Mouse (Mus musculus) intestine, embryonic 14.5 days (tissue): ENCODE data around the gene Pgpep1. TPM values are rescaled to one million over a fixed set of nuclear protein-coding genes. Genes with fewer than 3 reads are reported as not detected.

Experiments used
- ATAC-seq: fragments of 200-750 bp; cut with Nextera tagmentation; replicated peaks from 2 replicates; pipeline ENCODE4 v1.8.0; 2017; ENCODE audit warnings: low read depth, moderate number of reproducible peaks, moderate TSS enrichment, moderate library complexity; ENCODE audit not compliant: low FRiP score, low TSS enrichment
- DNase-seq: peaks from one replicate; pipeline ENCODE4 v3.0.0-alpha.2; 2018; ENCODE audit warnings: low spot score
- H3K27ac ChIP-seq: fragments of 300-500 bp; sonication (generic); 2 replicates; pipeline ENCODE4 v1.5.1; 2014; ENCODE audit warnings: low read depth, mild to moderate bottlenecking, control low read depth
- H3K27me3 ChIP-seq: fragments of 300-500 bp; sonication (generic); replicated peaks from 2 replicates; pipeline ENCODE4 v1.6.1; 2014; ENCODE audit warnings: low read length, control low read depth; ENCODE audit not compliant: control insufficient read depth, insufficient read depth
- H3K36me3 ChIP-seq: fragments of 300-500 bp; sonication (generic); 2 replicates; pipeline ENCODE4 v1.6.1; 2014; ENCODE audit warnings: low read length, control low read depth; ENCODE audit not compliant: control insufficient read depth, insufficient read depth
- H3K4me1 ChIP-seq: fragments of 300-500 bp; sonication (generic); replicated peaks from 2 replicates; pipeline ENCODE4 v1.6.1; 2014; ENCODE audit warnings: low read length, control low read depth, mixed read lengths; ENCODE audit not compliant: control insufficient read depth, insufficient read depth
- H3K4me2 ChIP-seq: fragments of 300-500 bp; sonication (generic); 2 replicates; pipeline ENCODE4 v1.6.1; 2014; ENCODE audit warnings: low read length
- H3K4me3 ChIP-seq: fragments of 300-500 bp; sonication (generic); 2 replicates; pipeline ENCODE4 v1.5.1; 2014; ENCODE audit warnings: low read depth, low read length, control low read depth, mixed read lengths
- H3K9ac ChIP-seq: fragments of 300-500 bp; sonication (generic); 2 replicates; pipeline ENCODE4 v1.6.1; 2014; ENCODE audit warnings: mild to moderate bottlenecking, low read length
- H3K9me3 ChIP-seq: fragments of 300-500 bp; sonication (generic); 2 replicates; pipeline ENCODE4 v1.6.1; 2016; ENCODE audit warnings: low read length, control low read depth; ENCODE audit not compliant: control insufficient read depth
- WGBS: fragments of 180-500 bp; shearing (Covaris S2); extraction: QIAGEN DNeasy Blood & Tissue Kit; methylation state at CpG from one replicate; pipeline ENCODE4 v1.1.7; 2014; 5-methylcytosine and 5-hydroxymethylcytosine counted together
- polyA plus RNA-seq: library from polyadenylated mRNA; unstranded; fragments of >200 nt; fragmentation: Nextera tagmentation; extraction: Ambion mirVana; gene quantifications from 2 replicates; pipeline ENCODE4 v1.2.1, GENCODE M21; 2014

Gene Pgpep1
- polyA plus RNA-seq, 1 experiment from 2014 or later: 65.9 TPM

DNA sequence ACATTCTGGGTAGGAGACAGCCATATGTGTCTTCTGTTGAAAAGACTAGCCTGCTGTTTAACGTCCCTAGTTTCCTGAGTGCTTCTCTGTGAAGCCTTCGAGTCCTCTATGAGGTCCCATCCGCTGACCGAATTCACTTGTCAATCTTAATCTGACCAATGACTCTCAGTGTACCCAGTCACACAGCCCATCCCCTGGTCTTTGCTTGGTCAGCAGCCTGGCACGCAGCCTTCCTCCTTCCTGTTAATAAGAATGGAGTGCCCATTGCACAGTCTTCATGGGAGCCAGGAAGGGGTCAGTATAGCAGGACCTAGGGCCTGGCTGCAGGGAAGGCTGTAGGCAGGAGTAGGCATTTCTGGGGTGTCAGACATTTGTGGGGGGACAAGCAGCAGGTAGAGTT is 45.7 kb downstream of the Pgpep1 start:
- Histone ChIP-seq H3K4me1 (peaks cover 18% of the 10 kb centered on the region; the same call in 1 of the 2 replicates), H3K27ac (no peak overlapping the region; the same call in 1 of the 2 replicates), H3K4me2 (no peak overlapping the region), H3K9me3 (no peaks in the 10 kb centered on the region), H3K27me3 (no peaks in the 10 kb centered on the region), H3K36me3 (no peaks in the 10 kb centered on the region), H3K9ac (no peak overlapping the region), H3K4me3 (no peak overlapping the region)
- WGBS: 73% methylated on average over 5 of the region's 5 CpGs
- DNase-seq: no peak
- ATAC-seq: no peak

DNA sequence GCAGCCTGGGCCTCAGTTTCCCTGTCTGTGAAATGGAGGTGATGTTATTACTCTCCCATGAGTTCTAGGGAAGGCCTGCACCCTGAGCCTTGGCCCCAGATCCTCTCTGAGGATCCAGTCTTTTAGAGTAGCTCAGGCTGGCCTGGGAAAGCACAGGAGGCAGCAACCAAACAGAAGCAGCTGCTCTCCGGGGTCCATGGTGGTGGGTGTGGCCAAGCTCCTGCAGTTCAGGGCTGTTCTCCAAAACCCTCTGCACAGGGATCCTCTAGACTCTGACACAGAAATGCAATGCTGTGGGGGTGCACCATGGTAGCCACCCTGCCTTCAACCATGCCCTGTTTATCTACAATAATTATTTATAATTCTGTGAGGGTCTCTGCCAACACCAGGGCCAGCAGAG is 46.4 kb downstream of the Pgpep1 start:
- no peak overlapping the region for H3K4me2 ChIP-seq
- H3K9ac ChIP-seq: no peak overlapping the region
- H3K27ac ChIP-seq: peak overlapping the region; percentile 16; the same call in 1 of the 2 replicates
- no peak for ATAC-seq
- H3K27me3 ChIP-seq: no peaks in the 10 kb centered on the region
- no peaks in the 10 kb centered on the region for H3K36me3 ChIP-seq
- WGBS: 5% methylated on average over 1 of the region's 1 CpGs
- no peaks in the 10 kb centered on the region for H3K9me3 ChIP-seq
- H3K4me1 ChIP-seq: peaks cover 22% of the 10 kb centered on the region; the same call in 1 of the 2 replicates
- H3K4me3 ChIP-seq: no peak overlapping the region
- no peak for DNase-seq

DNA sequence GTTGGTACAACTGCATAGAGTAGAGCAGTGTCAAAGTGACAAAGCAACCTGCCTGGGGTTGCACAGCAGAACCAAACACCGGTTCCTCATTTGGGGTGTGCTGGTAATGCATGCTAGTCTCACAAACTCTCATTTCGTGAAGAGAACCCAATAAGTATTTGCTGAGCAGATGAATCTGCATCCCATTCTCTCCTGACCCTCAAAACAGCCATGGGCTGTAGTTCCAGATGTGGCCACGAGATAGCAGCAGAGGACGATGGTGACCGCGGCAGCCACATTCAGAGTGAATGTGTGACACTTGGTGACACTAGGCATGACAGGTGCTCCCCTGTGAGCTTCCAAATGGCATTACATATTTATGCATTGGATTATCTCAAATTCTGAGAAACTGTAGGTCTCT is 48.3 kb downstream of the Pgpep1 start:
- Histone ChIP-seq H3K9ac (peak overlapping the region; percentile 55), H3K27ac (peak overlapping the region; percentile 69), H3K4me1 (peaks cover 31% of the 10 kb centered on the region), H3K36me3 (no peaks in the 10 kb centered on the region), H3K4me2 (peak overlapping the region; percentile 98), H3K4me3 (peak overlapping the region; percentile 48), H3K27me3 (no peaks in the 10 kb centered on the region), H3K9me3 (no peaks in the 10 kb centered on the region)
- WGBS: 0% methylated on average over 6 of the region's 6 CpGs
- DNase-seq: peak; percentile 96
- no peak for ATAC-seq

DNA sequence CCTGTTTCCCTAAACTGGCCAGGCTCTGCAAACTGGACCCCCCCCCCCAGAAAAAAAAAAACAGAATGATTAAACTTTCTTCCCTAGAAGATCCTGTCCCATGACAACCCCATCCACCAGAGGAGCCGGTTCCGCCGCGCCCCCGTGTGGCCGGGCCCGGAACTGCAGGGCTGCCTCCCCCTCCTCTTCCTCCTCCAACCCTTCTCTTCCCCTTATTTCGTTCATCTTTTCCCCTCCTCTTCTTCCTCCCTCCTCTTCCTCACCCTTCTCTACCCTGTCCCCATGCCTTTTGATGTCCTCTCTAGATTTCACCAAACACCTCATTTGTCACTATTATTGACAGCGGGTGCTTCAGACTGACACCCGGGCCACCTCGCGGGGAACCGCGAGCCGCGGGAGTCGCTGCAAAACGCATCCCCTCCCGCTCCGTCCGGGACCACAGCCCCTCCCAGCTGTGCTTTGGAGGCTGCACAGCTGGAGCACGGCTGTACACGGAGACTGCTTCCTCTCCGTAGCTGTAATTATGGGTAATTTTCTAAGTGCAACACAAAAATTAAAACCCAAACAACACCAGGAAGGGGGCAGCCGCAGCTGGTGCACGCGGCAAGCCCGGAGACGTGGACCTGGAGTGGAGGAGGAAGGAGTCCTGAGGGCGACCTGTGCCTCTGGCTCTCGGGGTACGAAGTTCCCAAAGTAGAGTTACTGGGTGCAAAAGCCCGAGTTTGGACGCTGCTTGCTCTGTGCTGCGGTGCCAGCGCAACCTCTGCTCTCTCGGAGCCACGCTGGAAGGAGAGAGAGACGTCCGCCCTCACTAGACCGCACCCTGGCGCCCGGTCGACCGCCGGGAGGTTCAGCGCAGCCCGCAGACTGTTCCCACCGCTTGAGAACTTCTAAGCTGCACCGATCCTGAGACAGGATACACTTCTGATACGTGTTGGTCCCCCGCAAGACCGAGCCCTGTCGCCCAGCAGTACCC is 49.1 kb downstream of the Pgpep1 start:
- under 1% methylated on average over 54 of the region's 54 CpGs for WGBS
- H3K36me3 ChIP-seq: no peaks in the 10 kb centered on the region
- H3K4me1 ChIP-seq: peaks cover 32% of the 10 kb centered on the region
- peak; percentile 94 for DNase-seq
- peak overlapping the region; percentile 55 for H3K9ac ChIP-seq
- peak overlapping the region; percentile 100 for H3K27ac ChIP-seq
- H3K27me3 ChIP-seq: no peaks in the 10 kb centered on the region
- no peak; the same call in 1 of the 2 replicates for ATAC-seq
- peak overlapping the region; percentile 98 for H3K4me2 ChIP-seq
- peak overlapping the region; percentile 48 for H3K4me3 ChIP-seq
- H3K9me3 ChIP-seq: no peaks in the 10 kb centered on the region

DNA sequence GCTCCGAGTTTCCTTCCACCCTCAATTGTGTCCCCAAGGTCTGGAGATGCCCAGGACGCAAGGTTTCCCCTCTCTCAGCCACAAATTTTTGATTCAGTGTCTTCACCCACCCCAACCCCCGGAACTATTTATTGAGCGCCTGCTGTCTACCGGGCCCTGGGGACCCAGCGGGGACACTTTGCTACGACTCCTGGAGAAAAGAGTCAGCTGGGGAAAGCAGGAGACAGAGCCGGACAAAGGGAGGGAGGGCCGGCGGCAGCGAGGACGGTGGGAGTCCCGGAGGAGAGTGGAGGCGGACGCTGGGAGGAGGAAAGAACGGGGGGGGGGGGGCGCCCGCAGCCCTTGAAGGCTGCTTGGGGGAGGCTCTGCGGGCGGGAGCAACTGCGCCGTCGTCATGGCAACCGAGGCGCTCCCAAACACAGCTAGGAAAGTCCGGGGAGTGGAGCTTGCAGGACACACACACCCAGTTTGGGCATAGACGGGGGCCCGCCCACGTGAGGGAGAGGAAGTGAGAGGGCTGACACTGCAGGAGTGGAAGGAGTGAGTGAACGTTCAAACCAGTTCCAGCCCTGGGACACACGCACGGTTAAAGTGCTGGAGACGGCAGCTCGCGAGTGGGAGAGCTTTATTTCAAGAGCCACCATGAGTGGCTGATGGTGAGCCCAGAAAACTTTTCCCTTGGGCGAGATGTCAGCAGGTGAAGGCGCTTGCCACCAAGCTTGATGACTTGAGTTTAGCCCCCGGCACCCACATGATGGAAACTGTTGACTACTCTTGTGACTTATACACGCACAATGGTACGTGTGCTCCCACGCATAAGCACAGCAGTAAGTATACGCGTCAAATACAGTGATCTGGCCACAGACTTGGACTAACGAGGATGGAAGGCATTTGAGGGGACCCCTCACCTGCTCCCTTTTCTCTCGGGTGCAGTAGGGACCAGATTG is 50.1 kb downstream of the Pgpep1 start:
- H3K9me3 ChIP-seq: no peaks in the 10 kb centered on the region
- no peaks in the 10 kb centered on the region for H3K36me3 ChIP-seq
- ATAC-seq (peak; percentile 72), DNase-seq (peak; percentile 92)
- under 1% methylated on average over 41 of the region's 45 CpGs for WGBS
- H3K9ac ChIP-seq: peak overlapping the region; percentile 84
- H3K4me1 ChIP-seq: peaks cover 36% of the 10 kb centered on the region
- no peaks in the 10 kb centered on the region for H3K27me3 ChIP-seq
- peak overlapping the region; percentile 48 for H3K4me3 ChIP-seq
- H3K27ac ChIP-seq: peak overlapping the region; percentile 100
- peak overlapping the region; percentile 98 for H3K4me2 ChIP-seq

DNA sequence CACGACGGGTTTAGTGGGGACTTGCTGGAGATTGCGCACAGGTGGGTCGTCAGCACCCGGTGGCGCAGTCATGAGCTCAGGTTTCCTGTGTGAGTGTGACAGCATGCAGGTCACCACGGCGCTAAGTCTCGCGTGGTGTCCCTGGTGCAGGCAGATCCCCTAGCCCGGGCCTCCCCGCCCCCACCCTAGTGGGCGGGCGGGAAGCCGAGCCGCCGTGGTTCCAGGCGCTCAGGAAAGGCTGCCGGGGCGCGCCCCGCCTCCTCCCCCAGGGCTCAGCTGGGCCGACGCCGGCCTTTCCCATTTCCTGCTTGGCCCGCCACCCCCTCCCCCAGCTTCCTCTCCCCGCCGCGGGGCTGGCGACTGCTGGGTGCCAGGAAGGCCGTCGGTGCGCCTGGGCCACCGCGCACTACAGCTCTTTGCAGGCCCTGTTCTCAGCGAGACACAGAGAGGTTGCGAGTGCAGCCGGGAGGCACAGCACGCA is 50.8 kb downstream of the Pgpep1 start:
- peaks cover 36% of the 10 kb centered on the region for H3K4me1 ChIP-seq
- peak overlapping the region; percentile 84 for H3K9ac ChIP-seq
- no peaks in the 10 kb centered on the region for H3K27me3 ChIP-seq
- H3K4me2 ChIP-seq: peak overlapping the region; percentile 98
- 2% methylated on average over 35 of the region's 39 CpGs for WGBS
- no peaks in the 10 kb centered on the region for H3K9me3 ChIP-seq
- peak overlapping the region; percentile 48 for H3K4me3 ChIP-seq
- peak overlapping the region; percentile 100 for H3K27ac ChIP-seq
- peak; percentile 67 for ATAC-seq
- no peaks in the 10 kb centered on the region for H3K36me3 ChIP-seq
- peak; percentile 91 for DNase-seq

DNA sequence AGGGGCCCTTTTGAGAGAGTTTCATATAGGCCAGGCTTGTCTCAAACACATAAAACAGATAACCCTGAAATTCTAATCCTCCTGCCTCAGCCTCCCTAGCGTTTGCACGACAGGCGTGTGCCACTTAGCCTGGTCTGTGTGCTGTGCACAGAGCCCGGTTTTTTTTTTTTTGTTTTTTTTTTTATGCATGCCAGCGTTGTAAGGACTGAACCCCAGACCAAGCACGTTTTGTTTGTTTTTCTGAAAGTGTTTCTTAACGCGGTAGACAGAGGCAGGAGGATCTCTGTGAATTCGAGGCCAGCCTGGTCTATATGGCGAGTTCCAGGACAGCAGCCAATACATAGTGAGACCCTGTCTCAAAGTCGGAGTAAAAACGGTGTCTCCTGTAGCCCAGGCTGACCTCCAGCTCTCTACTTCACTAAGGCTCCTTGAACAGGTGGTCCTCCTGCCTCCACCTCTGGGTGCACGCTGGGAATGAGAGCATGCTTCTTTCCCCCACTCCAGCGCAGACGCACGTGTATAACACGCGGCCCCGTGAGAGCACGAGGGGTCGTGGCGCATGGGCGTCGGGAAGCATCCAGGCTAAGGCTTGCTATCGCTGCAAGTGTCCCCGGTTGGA is 51.3 kb downstream of the Pgpep1 start, which contains the start of gene Ssbp4:
TSS of gene Ssbp4 (minus strand) at position 124 of the 619 bp plus-strand sequence.
- H3K4me1 ChIP-seq: peaks cover 34% of the 10 kb centered on the region
- no peaks in the 10 kb centered on the region for H3K36me3 ChIP-seq
- DNase-seq: no peak
- H3K27ac ChIP-seq: peak within 1 kb of the TSS; percentile 100
- H3K9me3 ChIP-seq: no peaks in the 10 kb centered on the region
- 6% methylated on average over 26 of the region's 26 CpGs for WGBS
- H3K4me2 ChIP-seq: peak within 1 kb of the TSS; percentile 98
- peak within 1 kb of the TSS; percentile 78 for H3K4me3 ChIP-seq
- no peaks in the 10 kb centered on the region for H3K27me3 ChIP-seq
- peak within 1 kb of the TSS; percentile 90 for H3K9ac ChIP-seq
- peak; percentile 4; the same call in 1 of the 2 replicates for ATAC-seq
